17 mouse cellular contexts compared by ENCODE assay signal in genomic region chr16:58533742-58534141, GRCm38 (mm10).
"Had no signal": no experiment of that assay in that cellular context is flagged by ENCODE, and none has a peak within 500 bp of the region (broad histone marks: within the 10 kb centered on the region; RNA-seq: fewer than 3 reads in every experiment).

No protein-coding gene starts in this region.

- H3K9ac ChIP-seq: limb, embryonic 12.5 days; lung, embryonic 15.5 days; midbrain, embryonic 15.5 days; neural tube, embryonic 13.5 days; stomach, embryonic 15.5 days had no signal

- H3K4me1 ChIP-seq: lung, embryonic 15.5 days; midbrain, embryonic 15.5 days; stomach, embryonic 15.5 days had no signal

- DNase-seq: kidney, adult 2 months; kidney, postnatal 36 days; layer of hippocampus, adult 9-11 months; layer of hippocampus, postnatal 36 days; lung, postnatal 14 days; retina, postnatal 1 day; right cerebral cortex, postnatal 14 days; thymus, adult 2 months; thymus, postnatal 25 days had no signal

- H3K27ac ChIP-seq: limb, embryonic 12.5 days; lung, embryonic 15.5 days; macrophage; midbrain, embryonic 15.5 days; neural tube, embryonic 13.5 days; stomach, embryonic 15.5 days had no signal

- H3K4me3 ChIP-seq: limb, embryonic 12.5 days; lung, embryonic 15.5 days; midbrain, embryonic 15.5 days; neural tube, embryonic 13.5 days; stomach, embryonic 15.5 days had no signal

- ATAC-seq: intestine, embryonic 16.5 days; midbrain, embryonic 15.5 days had no signal

- H3K9me3 ChIP-seq: limb, embryonic 12.5 days; lung, embryonic 15.5 days; midbrain, embryonic 15.5 days; neural tube, embryonic 13.5 days; stomach, embryonic 15.5 days had no signal

- H3K36me3 ChIP-seq: limb, embryonic 12.5 days; lung, embryonic 15.5 days; midbrain, embryonic 15.5 days; neural tube, embryonic 13.5 days; stomach, embryonic 15.5 days had no signal

- H3K27me3 ChIP-seq: limb, embryonic 12.5 days; lung, embryonic 15.5 days; midbrain, embryonic 15.5 days; neural tube, embryonic 13.5 days; stomach, embryonic 15.5 days had no signal

- H3K4me2 ChIP-seq: limb, embryonic 12.5 days; lung, embryonic 15.5 days; midbrain, embryonic 11.5 days; midbrain, embryonic 15.5 days; neural tube, embryonic 13.5 days; stomach, embryonic 15.5 days had no signal
